Mouse (Mus musculus) embryo, embryonic 11 days (tissue): ENCODE measurements around the gene Ssr4.
A peak's percentile ranks its signal among the peaks of the same experiment; 100 is the strongest.
"Not testable (repeated sequence)": the region's sequence is repeated elsewhere in the genome, so short reads cannot be mapped to it uniquely, and the experiment has no call there.

Experiments
- DNase-seq: peaks from one replicate; pipeline ENCODE4 v3.0.0-alpha.2; 2015

The Ssr4 gene

DNA sequence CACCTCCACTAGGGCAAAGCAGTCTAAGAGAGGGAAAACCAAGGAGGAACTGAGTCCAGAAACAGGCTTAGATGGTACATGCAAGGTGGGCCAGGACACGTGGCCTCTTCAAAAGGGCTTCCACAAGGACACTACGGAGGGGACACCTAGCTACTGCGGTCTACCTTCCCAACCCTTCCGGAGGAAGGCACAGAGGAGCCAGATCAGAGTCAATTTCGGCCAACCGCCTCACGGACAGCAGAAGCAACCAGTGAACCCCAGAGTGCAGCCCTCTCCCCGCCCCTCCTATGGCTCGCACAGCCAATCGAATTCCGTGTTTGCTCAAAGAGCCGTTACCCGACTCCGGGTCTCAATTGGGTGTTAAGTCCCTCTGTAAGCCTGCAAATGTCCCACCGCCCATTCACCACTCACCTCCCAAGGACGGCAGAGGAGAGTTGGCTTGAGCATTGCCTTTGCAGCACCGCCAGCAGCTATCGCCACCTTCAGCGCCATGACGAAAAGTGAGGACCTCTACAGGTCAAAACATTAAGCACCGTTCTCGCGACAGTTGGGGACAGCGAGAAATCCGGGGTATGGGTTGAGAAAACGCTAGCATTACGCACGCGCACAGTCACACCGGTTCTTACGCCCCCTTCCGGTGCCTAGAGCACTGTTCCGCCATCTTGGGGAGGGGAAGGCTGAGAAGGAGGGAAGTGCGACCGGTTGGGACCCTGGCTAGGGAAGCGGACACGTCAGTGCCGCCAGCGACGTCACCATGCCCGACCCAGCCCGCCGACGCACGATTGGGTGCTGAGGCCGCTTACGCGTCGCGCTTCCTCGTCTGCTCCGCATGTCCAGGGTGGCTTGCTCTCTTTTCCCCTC lies at the start of gene Ssr4, which contains the start of gene Idh3g:
Gene Ssr4 (plus strand): TSS at position 665 of the 861 bp plus-strand sequence.
Gene Idh3g (minus strand): TSS at position 534 of the 861 bp plus-strand sequence.
- DNase-seq: peak; percentile 94

DNA sequence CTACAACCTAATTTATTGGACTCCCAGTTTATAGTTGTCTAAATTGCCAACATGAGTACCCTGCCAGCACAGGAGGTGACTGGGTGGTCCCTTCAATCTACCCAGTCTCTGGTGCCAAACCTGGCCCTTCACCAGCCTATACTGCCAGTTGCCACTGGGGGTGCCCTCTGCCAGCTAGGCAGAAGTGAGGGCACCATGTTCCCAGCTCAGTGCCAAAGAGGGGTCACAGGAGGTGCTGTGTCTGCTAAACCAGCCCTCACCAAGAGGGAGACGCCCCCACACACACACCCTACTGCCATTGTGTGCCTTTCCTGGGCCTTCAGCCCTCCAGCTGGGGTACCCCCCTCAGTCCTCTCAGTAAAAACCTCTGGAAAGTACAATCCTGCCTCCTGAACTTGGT lies 48.7 kb upstream of the Ssr4 start:
- DNase-seq: no peak

DNA sequence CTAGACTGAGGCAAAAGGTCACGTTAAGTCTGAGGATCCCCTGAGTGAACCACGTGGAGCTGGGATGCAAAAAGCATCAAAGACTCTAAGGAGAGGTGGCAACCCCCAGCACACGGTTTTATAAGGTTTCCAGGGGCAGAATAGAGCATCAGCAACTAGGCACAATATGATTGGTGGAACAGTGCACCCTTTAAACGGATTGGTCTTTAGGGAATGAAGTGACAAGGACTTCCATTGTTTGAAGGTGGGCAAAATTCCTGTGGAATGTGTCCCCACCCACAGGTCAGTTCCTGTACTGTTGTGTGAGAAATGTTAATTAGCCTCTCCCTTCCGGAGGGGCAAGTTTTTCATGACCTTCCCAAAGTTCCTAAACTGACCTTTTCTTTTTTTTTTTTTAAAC lies 47.7 kb upstream of the Ssr4 start:
- DNase-seq: no peak

DNA sequence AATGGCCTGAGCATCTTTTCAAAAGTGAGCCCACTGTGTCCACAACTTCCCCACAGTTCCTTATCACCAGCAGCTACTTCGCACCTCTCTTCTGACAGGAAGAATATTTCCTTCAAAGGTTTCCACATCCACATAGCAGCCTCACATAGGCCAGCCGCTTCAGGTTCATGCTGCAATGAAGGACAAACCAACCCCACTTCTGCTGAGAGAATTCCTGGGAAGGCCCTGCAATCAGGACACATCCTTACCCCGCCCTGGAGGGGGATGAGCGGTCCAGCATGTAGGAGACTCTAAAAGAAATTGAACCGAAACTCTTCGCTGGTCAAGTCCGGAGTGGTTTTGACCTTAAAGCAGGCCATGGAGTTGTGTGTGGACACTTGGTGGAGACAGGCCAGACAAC lies 47.0 kb upstream of the Ssr4 start:
- DNase-seq: not testable (repeated sequence)

DNA sequence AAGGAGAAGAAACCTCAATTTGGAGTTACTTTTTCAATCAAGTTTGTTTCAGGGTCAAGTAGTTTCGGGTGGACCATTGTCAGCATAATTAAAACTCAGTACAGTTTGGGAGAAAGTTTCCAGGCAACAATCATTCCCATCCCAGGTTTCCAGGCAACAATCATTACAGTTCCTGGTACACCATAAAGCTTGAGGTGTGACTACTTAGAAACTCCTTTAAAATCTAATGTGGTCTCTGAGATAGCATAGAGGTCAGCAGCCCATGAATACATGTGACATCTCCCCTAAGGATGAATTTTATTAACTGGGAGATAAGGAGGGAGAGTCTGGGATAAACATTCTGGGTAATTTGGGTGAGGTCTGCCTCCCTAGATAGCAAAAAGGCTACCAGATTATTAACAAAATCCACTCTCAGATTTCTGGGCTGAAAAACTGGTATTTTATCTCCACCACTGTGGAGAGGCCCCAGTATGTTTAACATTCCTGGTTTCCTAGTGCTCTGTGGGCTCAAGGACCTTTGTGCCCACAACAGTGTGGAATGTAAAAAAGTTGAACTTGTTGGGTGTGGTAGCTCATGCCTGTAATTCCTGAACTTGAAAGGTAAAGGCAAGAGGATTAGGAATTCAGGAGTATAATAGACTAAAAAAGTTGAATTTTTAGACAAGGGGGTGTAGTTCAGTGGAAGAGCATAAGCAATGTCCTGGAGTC lies 41.9 kb upstream of the Ssr4 start:
- no peak for DNase-seq

DNA sequence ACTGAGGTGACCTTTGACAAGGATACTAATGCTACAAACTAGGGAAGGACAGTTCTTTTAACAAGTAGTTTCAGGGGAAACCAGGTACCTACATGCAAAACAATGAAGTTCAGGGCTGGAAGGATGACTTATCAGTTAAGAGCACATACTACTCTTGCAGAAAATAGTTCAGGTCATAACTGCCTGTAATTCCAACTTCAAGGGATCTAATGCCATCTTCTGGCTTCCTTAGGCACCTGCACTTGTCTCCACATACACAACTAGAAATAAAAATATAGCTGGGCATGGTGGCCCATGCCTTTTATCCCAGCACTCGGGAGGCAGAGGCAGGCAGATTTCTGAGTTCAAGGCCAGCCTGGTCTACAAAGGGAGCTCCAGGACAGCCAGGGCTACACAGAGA lies 37.9 kb upstream of the Ssr4 start:
- no peak for DNase-seq

DNA sequence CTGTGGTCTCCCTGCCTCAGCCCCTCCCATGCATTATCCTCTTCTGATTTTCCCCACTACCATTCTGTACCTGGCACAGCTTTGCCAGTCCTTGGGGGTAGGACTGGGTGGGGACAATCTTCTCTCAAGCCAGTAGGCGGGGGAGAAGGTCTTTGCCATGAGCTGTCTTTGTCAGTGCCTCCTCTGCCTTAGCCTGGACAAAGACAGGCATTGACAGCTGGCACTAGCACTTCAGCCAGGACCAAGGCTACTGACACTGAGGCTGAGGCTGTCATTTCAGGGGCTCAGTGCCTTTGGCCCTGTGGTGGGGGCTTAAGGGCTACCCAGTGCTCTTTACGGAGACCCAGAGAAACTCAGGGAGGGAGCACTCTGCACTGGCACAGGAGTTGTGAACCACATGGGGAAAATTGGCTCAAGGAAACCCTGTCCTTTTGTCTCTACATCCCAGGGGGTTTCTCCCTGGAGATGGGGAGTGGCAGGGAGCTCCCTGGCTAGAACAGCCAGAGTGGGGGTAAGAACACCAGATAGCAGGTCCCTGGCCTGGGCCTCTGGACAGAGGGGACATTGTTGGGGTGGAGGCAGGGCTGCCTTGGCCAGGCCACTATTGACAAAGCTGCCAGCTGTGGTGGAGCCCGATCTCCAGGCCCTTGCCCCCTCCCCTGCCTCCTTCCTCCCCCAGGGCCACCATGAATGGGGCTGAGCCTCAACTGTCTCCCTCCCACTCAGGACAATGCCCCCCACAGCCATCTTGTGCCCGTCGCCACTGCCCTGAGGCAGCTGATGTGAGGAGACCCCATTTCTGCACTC lies 30.3 kb upstream of the Ssr4 start, which contains the start of gene Plxnb3:
Gene Plxnb3 (plus strand): TSS at position 757 of the 807 bp plus-strand sequence.
- DNase-seq: no peak

DNA sequence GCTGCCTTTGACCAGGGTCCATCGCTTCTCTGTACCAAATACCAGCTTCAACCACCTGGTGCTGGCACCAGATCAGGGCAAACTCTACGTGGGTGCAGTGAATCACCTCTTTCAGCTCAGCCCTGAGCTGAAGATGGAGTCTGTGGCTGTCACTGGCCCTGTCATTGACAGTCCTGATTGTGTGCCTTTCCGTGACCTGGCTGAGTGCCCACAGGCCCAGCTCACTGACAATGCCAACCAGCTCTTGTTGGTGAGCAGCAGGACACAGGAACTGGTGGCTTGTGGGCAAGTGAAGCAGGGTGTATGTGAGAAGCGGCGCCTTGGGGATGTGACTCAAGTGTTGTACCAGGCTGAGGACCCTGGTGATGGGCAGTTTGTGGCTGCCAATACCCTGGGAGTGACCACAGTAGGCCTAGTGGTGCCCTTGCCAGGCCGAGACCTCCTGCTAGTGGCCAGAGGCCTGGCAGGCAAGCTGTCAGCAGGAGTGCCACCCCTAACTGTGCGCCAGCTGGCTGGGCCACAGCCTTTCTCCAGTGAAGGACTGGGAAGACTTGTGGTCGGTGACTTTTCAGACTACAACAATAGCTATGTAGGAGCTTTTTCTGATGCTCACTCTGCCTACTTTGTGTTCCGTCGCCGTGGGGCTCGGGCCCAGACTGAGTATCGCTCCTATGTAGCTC lies 28.1 kb upstream of the Ssr4 start:
- DNase-seq: no peak

DNA sequence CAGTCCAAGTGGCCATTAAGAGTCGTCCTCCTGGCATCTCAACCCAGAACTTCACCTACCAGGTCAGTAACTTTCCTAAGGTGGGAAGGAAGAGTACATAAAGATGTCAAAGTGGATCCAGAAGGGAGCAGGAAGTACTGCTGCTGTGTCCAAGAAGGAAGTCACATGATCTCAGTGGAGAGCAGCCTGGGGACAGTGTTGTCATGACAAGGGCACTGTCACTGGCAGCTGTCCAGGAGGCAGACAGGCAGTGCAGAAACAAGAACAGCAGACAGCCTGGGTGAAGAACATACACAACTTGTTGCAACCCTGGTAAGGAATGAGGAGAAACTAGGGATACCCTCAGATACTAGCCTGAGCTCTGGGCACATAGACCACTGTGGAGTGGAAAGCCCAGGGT lies 21.5 kb upstream of the Ssr4 start:
- DNase-seq: no peak

DNA sequence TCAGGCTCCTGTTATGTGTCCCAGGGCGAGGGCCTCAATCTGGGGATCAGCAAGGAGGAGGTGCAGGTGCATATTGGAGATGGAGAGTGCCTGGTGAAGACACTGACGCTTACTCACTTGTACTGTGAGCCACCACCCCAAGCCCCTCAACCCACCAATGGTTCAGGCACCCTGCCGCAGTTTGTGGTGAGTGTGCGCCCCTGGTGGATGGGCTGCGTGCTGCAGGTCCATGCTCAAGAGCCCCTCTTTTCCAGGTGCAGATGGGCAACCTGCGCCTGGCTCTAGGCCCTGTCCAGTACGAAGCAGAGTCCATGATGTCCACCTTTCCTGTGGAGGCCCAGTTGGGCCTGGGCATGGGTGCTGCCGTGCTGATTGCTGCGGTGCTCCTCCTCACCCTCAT lies 19.6 kb upstream of the Ssr4 start:
- DNase-seq: peak; percentile 9

DNA sequence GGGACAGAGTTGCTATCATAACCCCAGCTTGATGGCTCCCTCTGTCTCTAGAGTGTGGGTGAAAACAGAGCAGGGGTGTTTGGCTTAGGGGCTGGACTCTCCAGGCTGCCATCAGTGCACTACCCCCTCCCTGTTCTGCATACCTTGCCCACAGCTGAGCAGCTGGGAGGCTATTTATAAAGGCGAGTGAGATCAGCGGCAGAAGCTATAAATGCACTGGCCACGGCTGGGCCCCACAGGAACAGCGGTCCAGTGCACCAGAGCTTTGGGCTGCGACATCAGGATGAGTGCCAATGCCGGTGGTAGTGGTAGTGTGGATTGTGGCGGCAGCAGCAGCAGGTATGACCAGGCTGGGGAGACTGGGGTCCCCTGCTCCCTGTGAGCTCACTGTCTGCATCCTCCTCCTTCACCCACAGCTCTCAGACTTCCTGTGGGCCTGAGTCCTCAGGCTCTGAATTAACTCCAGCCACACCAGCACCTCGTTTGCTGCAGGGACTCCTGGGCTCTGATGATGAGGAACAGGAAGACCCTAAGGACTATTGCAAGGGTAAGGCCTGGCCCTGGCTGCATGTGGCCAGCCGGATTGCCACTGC lies 12.6 kb upstream of the Ssr4 start, which contains the start of gene Srpk3:
Gene Srpk3 (plus strand): TSS at position 238 of the 593 bp plus-strand sequence.
- DNase-seq: no peak

DNA sequence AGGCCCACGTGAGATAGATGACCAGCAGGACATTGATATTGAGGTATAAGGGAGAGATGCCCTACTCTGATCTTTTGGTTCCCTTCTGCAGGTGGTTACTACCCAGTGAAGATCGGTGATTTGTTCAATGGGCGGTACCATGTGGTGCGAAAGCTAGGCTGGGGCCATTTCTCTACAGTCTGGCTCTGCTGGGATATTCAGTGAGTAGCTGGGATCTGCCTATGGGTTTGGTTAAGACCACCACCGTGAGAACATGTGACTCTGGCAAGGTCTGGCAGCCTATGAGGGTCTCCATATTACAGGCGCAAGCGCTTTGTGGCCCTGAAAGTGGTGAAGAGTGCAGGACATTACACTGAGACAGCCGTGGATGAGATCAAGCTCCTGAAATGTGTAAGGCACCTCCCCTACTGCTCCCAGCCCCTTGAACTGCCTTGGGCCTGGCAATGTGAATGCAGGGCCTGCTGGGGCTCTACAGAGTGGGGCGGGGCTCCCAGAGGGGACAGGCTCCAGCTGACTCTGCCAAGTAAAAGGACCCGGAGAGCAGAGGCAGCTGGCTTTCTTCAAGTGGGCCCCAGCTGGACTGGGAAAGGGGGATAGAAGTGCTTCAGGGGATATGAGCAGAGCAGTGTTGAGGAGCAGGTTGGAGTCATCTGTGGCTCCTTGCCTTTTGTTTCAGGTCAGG lies 11.9 kb upstream of the Ssr4 start:
- peak; percentile 12 for DNase-seq

DNA sequence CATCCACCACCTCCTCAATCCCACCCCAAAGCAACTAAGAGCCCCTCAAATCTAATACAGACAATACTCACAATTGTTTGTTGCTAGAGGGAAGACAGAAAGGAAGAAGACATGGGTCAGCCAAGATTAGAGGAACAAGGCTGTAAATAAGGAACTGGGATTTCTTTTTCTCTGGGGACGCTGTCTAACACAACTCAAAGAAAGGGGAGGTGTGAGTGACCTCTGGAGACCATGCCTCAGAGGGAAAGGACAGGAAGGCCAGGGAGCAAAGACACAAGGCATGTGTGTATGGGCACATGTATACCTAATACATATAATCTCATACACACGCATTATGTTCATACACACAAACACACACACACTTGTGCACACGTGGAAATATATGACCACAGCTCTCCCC lies 4.6 kb upstream of the Ssr4 start:
- DNase-seq: no peak

DNA sequence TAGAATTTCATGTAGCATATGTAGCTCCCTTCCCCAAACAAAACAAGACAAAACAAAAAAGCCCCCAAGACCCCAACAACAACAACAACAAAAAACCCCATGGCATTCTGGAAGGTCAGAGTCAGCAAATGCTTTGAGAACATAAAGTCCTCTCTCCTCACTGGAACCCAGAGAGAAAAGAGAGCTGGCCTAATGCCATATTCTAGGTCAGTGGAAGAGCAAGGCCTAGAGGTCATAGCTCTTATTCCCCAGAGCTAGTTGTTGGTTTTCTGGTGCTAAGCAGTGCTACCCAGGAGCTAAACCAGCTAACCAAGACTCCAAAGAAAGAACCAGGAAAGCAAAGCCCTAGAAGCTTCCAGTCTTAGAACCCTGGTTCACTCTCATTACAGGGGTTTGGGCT lies 1.2 kb upstream of the Ssr4 start:
- DNase-seq: no peak

DNA sequence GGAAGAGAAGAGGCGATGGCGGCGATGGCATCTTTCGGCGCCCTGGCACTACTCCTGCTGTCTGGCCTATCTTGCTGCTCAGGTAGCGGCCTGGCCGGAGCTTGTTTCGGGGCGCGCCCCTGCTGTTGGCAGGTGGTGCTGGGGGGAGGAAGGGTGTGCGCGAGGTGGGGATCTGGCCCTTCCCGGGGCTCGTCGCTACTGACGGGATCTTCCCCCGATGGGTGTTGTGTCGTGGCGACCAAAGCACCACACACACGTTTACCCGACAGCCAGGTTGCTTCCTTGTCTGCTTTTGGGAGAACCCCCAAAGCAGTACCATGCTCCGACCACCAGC lies 364 bp downstream of the Ssr4 start:
- no peak for DNase-seq

DNA sequence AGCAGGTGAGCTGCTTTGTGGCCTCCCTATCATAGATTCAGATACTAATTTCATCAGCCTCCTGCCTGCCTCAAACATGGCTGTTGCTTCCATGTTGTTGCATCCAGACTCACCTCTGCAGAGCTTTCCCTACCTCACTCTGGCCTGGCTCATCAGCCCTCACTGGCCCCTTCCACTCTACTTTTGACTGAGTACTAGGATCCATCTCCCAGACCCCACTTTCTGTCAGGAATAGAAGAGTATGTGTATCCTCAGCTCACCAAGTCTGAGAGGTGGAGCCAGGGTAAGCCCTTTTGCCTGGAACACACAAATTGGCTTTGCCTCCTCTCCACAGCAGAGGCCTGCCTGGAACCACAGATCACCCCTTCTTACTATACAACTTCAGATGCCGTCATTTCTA lies 1.7 kb downstream of the Ssr4 start:
- no peak for DNase-seq

DNA sequence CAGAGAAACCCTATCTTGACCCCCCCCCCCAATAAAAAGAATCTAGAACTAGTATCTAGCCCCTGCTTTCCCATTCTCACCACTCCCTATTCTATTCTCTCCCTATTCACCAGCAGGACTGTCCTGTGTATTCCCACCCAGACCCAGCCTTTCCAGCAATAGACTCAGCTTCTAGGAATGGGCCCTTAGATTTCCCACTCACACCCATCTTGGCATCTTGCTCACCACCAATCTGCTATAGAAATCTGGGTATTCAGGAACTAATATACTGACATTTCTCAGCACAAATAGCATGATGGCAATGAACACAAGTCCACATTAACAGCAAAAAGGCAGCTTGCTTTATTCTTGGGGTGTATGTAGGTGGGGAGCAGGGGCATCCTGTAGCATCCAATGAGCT lies 6.2 kb downstream of the Ssr4 start:
- DNase-seq: no peak

DNA sequence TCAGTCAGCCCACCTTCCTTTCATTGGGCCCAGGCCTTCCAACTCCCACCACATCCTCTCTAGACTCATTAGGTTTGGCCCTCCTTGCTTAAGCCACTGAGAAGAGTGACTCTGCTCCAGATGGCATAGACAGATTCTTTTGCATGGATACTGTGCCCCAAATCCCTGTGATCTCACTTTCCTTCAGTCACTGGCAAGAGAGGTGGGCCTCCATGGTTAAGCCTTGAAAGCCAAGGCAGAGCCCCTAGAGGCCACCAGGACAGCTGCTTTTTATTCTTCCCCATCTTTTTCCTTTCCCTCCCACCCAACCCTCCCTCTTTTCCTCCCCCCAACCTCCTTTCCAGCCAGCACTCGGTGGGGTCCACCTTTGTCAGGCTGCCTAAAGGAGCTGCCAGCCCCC lies 6.7 kb downstream of the Ssr4 start:
- DNase-seq: no peak

DNA sequence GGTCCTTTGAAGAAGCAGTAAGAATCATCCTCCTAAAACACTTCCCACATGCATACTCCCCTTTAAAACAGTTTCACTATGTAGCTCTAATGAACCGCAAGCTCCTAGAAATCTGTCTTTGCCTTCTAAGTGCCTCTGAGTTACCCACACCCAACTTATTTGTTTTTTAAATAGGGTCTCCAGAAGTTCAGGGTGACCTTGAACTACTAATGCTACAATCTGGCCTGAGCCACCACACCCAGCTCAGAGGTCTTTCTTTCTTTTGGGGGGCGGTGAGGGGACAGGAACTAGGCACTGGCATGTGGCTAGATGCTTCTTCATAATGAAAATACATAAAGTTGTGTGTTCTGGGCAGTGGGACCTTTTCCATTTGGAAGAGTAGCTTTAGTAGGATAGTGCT lies 10.7 kb downstream of the Ssr4 start:
- no peak for DNase-seq

DNA sequence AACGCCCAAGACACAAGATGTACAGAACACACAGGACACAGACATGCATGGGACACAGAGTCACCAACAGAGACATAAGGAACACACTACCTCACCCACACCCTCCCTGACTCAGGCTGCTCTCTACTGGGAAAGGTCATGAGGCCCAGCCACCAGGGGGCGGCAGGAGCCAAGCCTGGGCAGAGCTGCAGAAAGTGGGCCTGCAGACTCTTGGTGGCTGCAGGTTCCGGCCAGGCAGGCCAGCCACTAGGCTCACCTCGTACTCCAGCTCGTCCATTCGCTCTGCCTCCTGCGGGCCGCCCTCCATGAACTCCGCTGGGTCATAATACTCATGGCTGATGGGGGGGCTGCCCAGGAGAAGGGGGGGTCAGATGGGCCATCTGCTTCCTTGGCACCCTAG lies 11.7 kb downstream of the Ssr4 start:
- peak; percentile 72 for DNase-seq

DNA sequence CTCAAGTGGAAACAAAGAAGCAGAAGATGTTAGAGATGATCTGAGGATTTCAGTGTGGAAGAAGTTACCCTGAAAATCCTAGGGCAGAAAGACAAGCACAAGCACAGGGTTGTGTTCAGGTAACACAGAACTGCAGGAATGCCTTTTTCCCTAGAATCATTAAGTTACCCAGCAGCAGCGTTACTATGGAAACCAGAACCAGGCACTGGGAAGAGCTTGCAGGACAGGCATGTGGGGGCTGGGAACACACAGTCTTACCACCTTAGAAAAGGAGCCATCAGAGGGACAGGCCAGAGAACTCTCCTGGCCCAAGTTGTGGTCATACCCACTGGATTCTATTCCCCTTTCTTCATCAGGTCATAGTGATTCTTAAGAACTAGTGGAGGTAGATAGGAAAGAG lies 19.0 kb downstream of the Ssr4 start:
- peak; percentile 19 for DNase-seq

DNA sequence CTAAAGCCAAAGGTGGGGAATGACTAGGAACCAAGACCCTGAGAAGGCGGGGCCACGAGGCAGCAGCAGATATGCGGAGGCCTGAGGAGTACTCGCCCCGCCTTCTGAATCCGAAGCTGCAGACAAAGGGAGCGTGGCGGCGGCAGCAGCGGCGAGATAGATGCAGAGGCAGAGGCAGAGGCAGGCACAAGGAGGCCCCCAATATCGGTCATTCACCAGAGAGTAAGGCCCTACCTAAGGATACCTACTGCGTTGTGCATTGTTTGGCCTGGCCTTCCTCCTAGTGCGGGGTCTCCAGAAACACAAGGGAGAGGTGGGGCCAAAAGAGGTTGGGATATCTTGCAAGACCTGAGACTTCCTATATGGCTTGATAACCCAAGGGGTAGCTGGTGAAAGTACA lies 28.2 kb downstream of the Ssr4 start:
- DNase-seq: peak; percentile 71
